Mouse (Mus musculus) small intestine, adult 2 months (tissue): ENCODE measurements around the gene Alk.

Source experiments
- CTCF ChIP-seq: fragments of 200-500 bp; IDR thresholded peaks from 2 replicates; pipeline ENCODE4 v1.5.1; 2012; ENCODE audit warnings: low read depth, mild to moderate bottlenecking, control low read depth, inconsistent platforms, low read length, moderate library complexity, mixed read lengths; ENCODE audit not compliant: insufficient replicate concordance, insufficient read length; ENCODE audit errors: extremely low read depth
- POLR2A ChIP-seq: fragments of 200-500 bp; IDR thresholded peaks from 2 replicates; pipeline ENCODE4 v1.6.1; 2012; ENCODE audit warnings: low read depth, mild to moderate bottlenecking, control low read depth, inconsistent platforms, low read length, moderate library complexity

DNA sequence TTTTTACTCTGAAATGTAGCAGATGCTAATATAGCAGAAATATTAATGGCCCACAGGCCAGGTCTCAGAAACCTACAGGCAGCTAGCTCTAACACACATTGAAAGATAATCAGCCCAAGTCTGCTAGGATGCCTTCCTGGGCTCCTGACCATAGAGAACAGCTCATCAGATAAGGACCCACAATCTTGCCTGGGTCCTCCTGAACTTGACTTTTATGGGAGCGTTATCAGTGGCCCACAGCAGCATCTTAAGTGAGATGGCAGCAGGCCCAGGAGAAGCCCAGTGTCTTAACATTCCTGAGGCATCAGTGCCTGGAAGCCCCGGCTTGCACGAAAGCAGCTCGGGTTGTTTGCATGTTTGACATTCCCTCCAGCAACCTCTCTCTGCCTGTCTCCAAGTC, 35.7 kb upstream of the Alk start:
- TF ChIP-seq POLR2A (no peak), CTCF (no peak)
